Mouse (Mus musculus): ENCODE measurements around the gene Dkk2. TPM values are rescaled to one million over a fixed set of nuclear protein-coding genes. Genes with fewer than 3 reads are reported as not detected.
"Not testable (repeated sequence)": the region's sequence is repeated elsewhere in the genome, so short reads cannot be mapped to it uniquely, and the experiment has no call there.

Dkk2 gene
- 0.48 and 1.9 TPM in 2 replicates for polyA plus RNA-seq (2014; fragmentation: Nextera tagmentation; extraction: Ambion mirVana)

DNA sequence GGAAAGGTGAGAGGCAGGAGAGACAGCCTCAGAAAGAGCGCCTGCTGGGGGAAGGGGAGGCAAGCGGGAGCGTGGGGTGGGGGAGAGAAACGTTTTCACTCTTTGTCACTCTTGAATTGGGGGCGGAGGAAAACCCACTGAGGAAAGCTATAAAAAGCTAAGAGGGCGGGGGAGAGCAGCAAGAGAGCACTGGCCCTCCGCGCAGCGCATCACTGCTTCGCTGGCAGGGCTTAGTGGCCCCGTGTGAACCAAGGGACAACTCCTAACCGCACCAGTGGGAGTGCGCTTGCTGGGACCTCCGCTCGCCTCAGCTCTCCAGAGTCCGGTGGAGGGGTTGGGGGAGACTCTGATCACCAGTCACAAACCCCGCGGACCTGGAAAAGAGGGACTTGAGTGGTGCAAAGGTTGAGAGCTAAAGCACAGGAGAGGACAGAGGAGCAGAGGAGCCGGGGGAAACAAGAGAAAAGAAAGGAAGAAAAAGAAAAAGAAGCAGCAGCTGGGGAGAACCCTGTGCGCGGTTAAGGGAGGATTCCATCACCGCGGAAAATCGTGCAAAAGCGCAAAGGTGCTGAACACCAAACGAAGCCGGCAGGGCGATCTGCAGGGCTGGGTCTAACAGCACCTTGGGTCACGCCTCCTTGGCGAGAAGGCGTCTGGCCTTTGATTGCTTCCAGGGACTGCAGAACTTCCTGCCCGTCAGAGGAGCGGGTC, at the start of gene Dkk2:
TSS of gene Dkk2 (plus strand) at position 181 of the 711 bp plus-strand sequence.
- H3K4me2 ChIP-seq (ENCODE audit: low read depth, low read length): peak within 1 kb of the TSS; percentile 92
- H3K9ac ChIP-seq (replicated peaks; ENCODE audit: low read depth, low read length): no peak within 1 kb of the TSS; the same call in 1 of the 2 replicates
- peaks cover 9% of the 10 kb centered on the region; the same call in 1 of the 2 replicates for H3K4me1 ChIP-seq (ENCODE audit: control insufficient read depth, insufficient read depth, low read length)
- no peak within 1 kb of the TSS for H3K27ac ChIP-seq (ENCODE audit: low read depth, low read length)
- H3K36me3 ChIP-seq (ENCODE audit: control insufficient read depth, insufficient read depth, low read length): no peaks in the 10 kb centered on the region
- H3K27me3 ChIP-seq (ENCODE audit: control insufficient read depth, insufficient read depth, low read length): peaks cover 15% of the 10 kb centered on the region
- peak; percentile 63 for ATAC-seq (ENCODE audit: low read depth)
- under 1% methylated on average over 33 of the region's 33 CpGs for WGBS
- peak within 1 kb of the TSS; percentile 38 for H3K4me3 ChIP-seq (ENCODE audit: low read depth, low read length)
- H3K9me3 ChIP-seq (ENCODE audit: control insufficient read depth, low read length): no peaks in the 10 kb centered on the region

DNA sequence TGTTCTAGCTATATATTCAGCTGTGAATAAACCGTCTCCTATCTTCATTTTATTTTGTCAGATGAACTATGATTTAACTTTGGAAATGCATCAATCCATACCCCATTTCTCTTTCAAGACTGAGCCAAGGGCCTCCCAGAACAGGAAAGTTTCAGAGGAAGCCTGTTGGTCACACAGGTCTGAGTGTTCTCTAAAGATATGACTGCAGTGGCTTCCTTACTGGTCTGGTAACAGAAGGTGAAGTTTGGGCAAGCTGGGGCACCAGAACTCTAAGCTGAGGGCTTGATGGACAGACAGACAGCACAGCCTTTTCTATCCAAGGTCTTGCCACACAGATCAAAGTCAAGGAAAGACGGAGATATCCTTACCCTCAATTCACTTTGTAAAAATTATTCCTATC, 48.4 kb upstream of the Dkk2 start:
- WGBS: 91% methylated on average over 2 of the region's 2 CpGs

DNA sequence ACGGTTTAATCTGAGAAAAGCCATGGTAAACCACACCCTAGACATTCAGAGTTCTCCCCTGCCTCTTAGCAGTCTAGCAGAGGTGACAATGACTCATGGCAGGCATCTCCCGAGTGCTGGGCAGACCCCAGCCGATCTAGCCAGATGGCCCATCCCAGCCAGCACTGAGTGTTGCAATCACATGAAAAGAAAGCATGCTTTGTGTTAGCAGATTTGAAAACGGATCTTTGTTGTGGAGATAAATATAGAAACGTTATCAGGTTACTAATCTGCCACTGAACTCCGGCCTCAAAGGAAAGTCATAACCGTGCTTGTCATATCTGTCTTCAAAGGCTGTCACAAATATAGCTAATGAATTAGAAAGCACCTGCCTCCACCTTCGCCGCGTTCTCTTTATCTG, 47.4 kb upstream of the Dkk2 start:
- H3K36me3 ChIP-seq (ENCODE audit: control insufficient read depth, insufficient read depth, low read length): no peaks in the 10 kb centered on the region
- ATAC-seq (ENCODE audit: low read depth): no peak
- no peaks in the 10 kb centered on the region for H3K4me1 ChIP-seq (ENCODE audit: control insufficient read depth, insufficient read depth, low read length)
- no peak overlapping the region for H3K4me2 ChIP-seq (ENCODE audit: low read depth, low read length)
- H3K27ac ChIP-seq (ENCODE audit: low read depth, low read length): no peak overlapping the region
- no peaks in the 10 kb centered on the region for H3K9me3 ChIP-seq (ENCODE audit: control insufficient read depth, low read length)
- H3K27me3 ChIP-seq (ENCODE audit: control insufficient read depth, insufficient read depth, low read length): no peaks in the 10 kb centered on the region
- WGBS: 64% methylated on average over 10 of the region's 10 CpGs
- H3K9ac ChIP-seq (replicated peaks; ENCODE audit: low read depth, low read length): no peak overlapping the region
- H3K4me3 ChIP-seq (ENCODE audit: low read depth, low read length): no peak overlapping the region

More for the DNA sequence above, 48.4 kb upstream of the Dkk2 start:
- H3K27me3 ChIP-seq (ENCODE audit: control insufficient read depth, insufficient read depth, low read length): no peaks in the 10 kb centered on the region
- ATAC-seq (ENCODE audit: low read depth): no peak
- no peaks in the 10 kb centered on the region for H3K9me3 ChIP-seq (ENCODE audit: control insufficient read depth, low read length)
- H3K27ac ChIP-seq (ENCODE audit: low read depth, low read length): no peak overlapping the region
- H3K9ac ChIP-seq (replicated peaks; ENCODE audit: low read depth, low read length): no peak overlapping the region
- H3K36me3 ChIP-seq (ENCODE audit: control insufficient read depth, insufficient read depth, low read length): no peaks in the 10 kb centered on the region
- H3K4me2 ChIP-seq (ENCODE audit: low read depth, low read length): no peak overlapping the region
- no peaks in the 10 kb centered on the region for H3K4me1 ChIP-seq (ENCODE audit: control insufficient read depth, insufficient read depth, low read length)
- no peak overlapping the region for H3K4me3 ChIP-seq (ENCODE audit: low read depth, low read length)

DNA sequence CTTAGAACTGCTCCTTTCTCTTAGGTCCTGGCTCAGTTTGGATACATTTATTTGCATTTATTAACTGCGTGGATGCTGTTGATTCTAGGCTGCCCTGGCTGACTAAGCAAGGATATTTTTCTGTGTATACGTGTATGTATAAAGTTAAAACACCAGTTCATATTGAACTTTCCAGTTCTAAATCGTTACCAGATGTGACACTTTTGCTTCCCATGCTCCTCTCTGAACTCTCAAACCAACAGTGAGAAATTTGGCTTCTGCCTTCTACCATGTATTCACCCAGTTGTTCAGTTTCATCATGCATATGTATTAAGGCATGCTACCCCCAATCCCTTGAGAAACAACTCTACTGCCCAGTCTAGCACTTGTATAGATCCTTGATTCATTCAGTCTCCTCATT, 45.0 kb upstream of the Dkk2 start:
- Histone ChIP-seq H3K36me3 (ENCODE audit: control insufficient read depth, insufficient read depth, low read length) (no peaks in the 10 kb centered on the region), H3K4me2 (ENCODE audit: low read depth, low read length) (no peak overlapping the region), H3K9ac (replicated peaks; ENCODE audit: low read depth, low read length) (no peak overlapping the region), H3K27me3 (ENCODE audit: control insufficient read depth, insufficient read depth, low read length) (no peaks in the 10 kb centered on the region), H3K4me3 (ENCODE audit: low read depth, low read length) (no peak overlapping the region), H3K27ac (ENCODE audit: low read depth, low read length) (no peak overlapping the region), H3K9me3 (ENCODE audit: control insufficient read depth, low read length) (no peaks in the 10 kb centered on the region), H3K4me1 (ENCODE audit: control insufficient read depth, insufficient read depth, low read length) (no peaks in the 10 kb centered on the region)
- WGBS: 86% methylated on average over 3 of the region's 3 CpGs
- no peak for ATAC-seq (ENCODE audit: low read depth)

DNA sequence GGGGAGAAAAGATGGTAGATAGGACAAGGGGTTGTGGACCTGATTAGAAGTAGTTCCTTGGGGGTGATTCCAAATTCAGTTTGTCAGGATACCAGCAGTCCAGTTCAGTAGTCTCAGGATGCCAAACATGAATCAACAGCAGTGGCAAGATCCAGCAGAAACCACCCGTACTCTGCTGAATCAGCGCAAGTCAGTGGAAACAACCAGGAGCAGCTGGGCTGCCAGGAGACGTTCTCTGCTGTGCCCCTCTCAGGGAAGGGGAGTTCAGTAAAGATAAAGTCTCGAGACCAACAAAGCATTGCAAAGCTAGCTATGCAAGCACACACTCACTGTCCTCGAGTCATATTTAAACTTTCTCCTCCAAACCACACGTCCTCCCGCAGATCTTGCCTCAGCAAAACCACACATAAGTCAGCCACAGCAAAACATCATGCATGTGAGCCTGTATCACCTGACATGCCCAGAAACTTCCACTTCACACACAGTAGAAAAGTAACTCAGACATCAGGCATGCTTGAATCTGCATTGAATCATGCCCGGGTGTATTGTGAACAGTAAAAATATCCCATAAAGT, 34.1 kb upstream of the Dkk2 start:
- no peak overlapping the region for H3K27ac ChIP-seq (ENCODE audit: low read depth, low read length)

DNA sequence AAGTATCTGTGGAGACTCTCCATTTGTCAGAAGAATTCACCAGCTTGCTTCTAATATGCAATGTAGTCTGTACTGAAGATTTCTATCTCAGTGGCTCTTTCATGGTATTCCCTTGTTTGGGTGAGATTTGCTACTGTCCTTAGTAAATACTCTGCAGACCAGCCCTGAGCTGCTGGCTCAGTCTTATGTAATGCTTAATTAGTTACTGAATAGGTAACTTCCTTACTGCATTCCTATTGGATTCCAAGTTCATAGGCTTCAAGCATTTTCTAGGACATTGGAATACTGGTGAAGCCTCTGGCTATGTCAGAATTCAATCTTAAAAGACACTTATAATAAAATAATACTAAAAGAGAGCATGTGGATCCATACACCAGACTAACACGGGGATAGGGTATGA, 22.3 kb upstream of the Dkk2 start:
- WGBS: 84% methylated on average over 1 of the region's 1 CpGs

More for the DNA sequence above, 34.1 kb upstream of the Dkk2 start:
- H3K4me3 ChIP-seq (ENCODE audit: low read depth, low read length): no peak overlapping the region
- H3K9me3 ChIP-seq (ENCODE audit: control insufficient read depth, low read length): no peaks in the 10 kb centered on the region
- WGBS: 88% methylated on average over 8 of the region's 8 CpGs
- H3K4me1 ChIP-seq (ENCODE audit: control insufficient read depth, insufficient read depth, low read length): no peaks in the 10 kb centered on the region
- H3K9ac ChIP-seq (replicated peaks; ENCODE audit: low read depth, low read length): no peak overlapping the region
- no peak overlapping the region for H3K4me2 ChIP-seq (ENCODE audit: low read depth, low read length)
- H3K36me3 ChIP-seq (ENCODE audit: control insufficient read depth, insufficient read depth, low read length): no peaks in the 10 kb centered on the region
- no peak for ATAC-seq (ENCODE audit: low read depth)
- no peaks in the 10 kb centered on the region for H3K27me3 ChIP-seq (ENCODE audit: control insufficient read depth, insufficient read depth, low read length)

DNA sequence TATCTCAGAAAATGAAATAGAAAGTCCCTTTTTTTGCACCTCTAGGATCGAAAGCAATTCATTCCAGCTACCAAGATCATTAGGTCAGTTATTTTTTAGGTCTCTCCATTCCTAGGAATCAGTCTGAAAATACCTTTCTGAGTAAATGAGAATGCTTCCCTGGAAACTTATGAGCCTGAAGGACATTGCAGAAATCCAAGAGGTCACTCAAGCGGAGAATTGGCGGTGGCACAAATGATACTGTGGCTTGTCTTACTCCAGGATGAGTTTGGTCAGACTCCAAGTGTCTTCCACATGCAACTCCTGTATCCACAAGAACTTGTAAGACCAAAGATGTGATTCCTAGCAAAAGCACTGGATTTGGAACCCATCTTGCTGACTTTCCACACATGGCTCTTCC, 21.7 kb upstream of the Dkk2 start:
- Histone ChIP-seq H3K4me2 (ENCODE audit: low read depth, low read length) (no peak overlapping the region), H3K27me3 (ENCODE audit: control insufficient read depth, insufficient read depth, low read length) (no peaks in the 10 kb centered on the region), H3K4me3 (ENCODE audit: low read depth, low read length) (no peak overlapping the region), H3K4me1 (ENCODE audit: control insufficient read depth, insufficient read depth, low read length) (no peaks in the 10 kb centered on the region), H3K9ac (replicated peaks; ENCODE audit: low read depth, low read length) (no peak overlapping the region), H3K36me3 (ENCODE audit: control insufficient read depth, insufficient read depth, low read length) (no peaks in the 10 kb centered on the region), H3K9me3 (ENCODE audit: control insufficient read depth, low read length) (no peaks in the 10 kb centered on the region), H3K27ac (ENCODE audit: low read depth, low read length) (no peak overlapping the region)
- 92% methylated on average over 3 of the region's 3 CpGs for WGBS
- ATAC-seq (ENCODE audit: low read depth): no peak

More for the DNA sequence above, 22.3 kb upstream of the Dkk2 start:
- ATAC-seq (ENCODE audit: low read depth); H3K4me3 ChIP-seq (ENCODE audit: low read depth, low read length); H3K4me2 ChIP-seq (ENCODE audit: low read depth, low read length); H3K9me3 ChIP-seq (ENCODE audit: control insufficient read depth, low read length); H3K36me3 ChIP-seq (ENCODE audit: control insufficient read depth, insufficient read depth, low read length); H3K27ac ChIP-seq (ENCODE audit: low read depth, low read length); H3K4me1 ChIP-seq (ENCODE audit: control insufficient read depth, insufficient read depth, low read length); H3K9ac ChIP-seq (replicated peaks; ENCODE audit: low read depth, low read length); H3K27me3 ChIP-seq (ENCODE audit: control insufficient read depth, insufficient read depth, low read length): not testable (repeated sequence)

DNA sequence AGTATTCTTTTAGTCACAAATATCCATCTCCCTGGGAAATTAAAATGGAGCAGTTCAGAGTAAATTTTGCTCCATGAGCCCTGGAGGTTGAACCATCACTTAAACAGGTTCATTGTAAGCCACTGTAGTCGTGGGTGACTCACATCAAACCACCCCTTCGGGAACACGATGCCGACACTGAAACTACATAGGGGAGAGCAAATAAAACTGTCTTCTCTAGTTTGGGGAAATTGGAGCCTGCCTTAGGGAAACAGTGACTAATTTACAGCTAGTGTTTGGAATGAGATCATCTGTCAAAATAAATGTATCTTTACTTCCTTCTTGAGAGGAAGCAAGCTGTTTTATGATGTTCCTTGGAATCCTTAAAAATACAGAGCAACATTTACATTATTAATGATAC, 21.1 kb upstream of the Dkk2 start:
- no peaks in the 10 kb centered on the region for H3K9me3 ChIP-seq (ENCODE audit: control insufficient read depth, low read length)
- no peak for ATAC-seq (ENCODE audit: low read depth)
- no peaks in the 10 kb centered on the region for H3K36me3 ChIP-seq (ENCODE audit: control insufficient read depth, insufficient read depth, low read length)
- no peak overlapping the region for H3K4me2 ChIP-seq (ENCODE audit: low read depth, low read length)
- no peaks in the 10 kb centered on the region for H3K4me1 ChIP-seq (ENCODE audit: control insufficient read depth, insufficient read depth, low read length)
- 16% methylated on average over 4 of the region's 4 CpGs for WGBS
- no peak overlapping the region for H3K4me3 ChIP-seq (ENCODE audit: low read depth, low read length)
- no peak overlapping the region for H3K27ac ChIP-seq (ENCODE audit: low read depth, low read length)
- H3K9ac ChIP-seq (replicated peaks; ENCODE audit: low read depth, low read length): no peak overlapping the region
- no peaks in the 10 kb centered on the region for H3K27me3 ChIP-seq (ENCODE audit: control insufficient read depth, insufficient read depth, low read length)

DNA sequence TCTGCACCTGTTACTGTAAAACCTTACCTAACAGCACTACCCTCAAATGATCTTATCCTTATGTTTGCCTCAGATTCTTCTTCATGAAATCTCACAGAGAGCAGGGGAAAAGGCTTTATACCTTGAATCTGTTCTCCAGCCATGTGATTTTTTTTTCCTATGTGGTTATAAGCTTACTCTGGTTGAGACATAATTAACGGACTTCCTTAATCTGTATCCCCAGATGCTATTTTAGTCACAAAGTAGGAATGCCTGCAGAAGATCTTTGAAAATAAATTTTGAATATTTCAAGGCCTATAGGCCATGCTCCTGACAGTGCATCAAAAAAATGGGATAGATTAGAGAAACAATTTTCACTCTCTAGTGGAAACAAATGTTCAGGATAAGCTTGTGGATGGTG, 20.2 kb upstream of the Dkk2 start:
- Histone ChIP-seq H3K9ac (replicated peaks; ENCODE audit: low read depth, low read length) (no peak overlapping the region), H3K27me3 (ENCODE audit: control insufficient read depth, insufficient read depth, low read length) (no peaks in the 10 kb centered on the region), H3K27ac (ENCODE audit: low read depth, low read length) (no peak overlapping the region), H3K4me1 (ENCODE audit: control insufficient read depth, insufficient read depth, low read length) (no peaks in the 10 kb centered on the region), H3K36me3 (ENCODE audit: control insufficient read depth, insufficient read depth, low read length) (no peaks in the 10 kb centered on the region), H3K4me2 (ENCODE audit: low read depth, low read length) (no peak overlapping the region), H3K9me3 (ENCODE audit: control insufficient read depth, low read length) (no peaks in the 10 kb centered on the region), H3K4me3 (ENCODE audit: low read depth, low read length) (no peak overlapping the region)
- WGBS: 80% methylated on average over 1 of the region's 1 CpGs
- no peak for ATAC-seq (ENCODE audit: low read depth)

Measured in neural tube, embryonic 14.5 days (tissue).